Mouse (Mus musculus) layer of hippocampus, adult 18-20 months (tissue): ENCODE data around the gene Gm21904. TPM values are rescaled to one million over a fixed set of nuclear protein-coding genes. Genes with fewer than 3 reads are reported as not detected.
"Not testable (repeated sequence)": the region's sequence is repeated elsewhere in the genome, so short reads cannot be mapped to it uniquely, and the experiment has no call there.

Experiments
- DNase-seq, 2 experiments: peaks; one replicate each; pipeline ENCODE4 v3.0.0; 2022; ENCODE audit warnings: low spot score in 2 of 2
- long read RNA-seq: library from polyadenylated mRNA; stranded (forward); transcript quantifications from one replicate; pipeline ENCODE4 v2.0.0, GENCODE M21; 2021
- total RNA-seq, 2 experiments: library from RNA; stranded (reverse); gene quantifications; 2 replicates each; pipeline ENCODE4 v1.2.3; 2021

The Gm21904 gene
- total RNA-seq: not detected
- long read RNA-seq: 0 reads

DNA sequence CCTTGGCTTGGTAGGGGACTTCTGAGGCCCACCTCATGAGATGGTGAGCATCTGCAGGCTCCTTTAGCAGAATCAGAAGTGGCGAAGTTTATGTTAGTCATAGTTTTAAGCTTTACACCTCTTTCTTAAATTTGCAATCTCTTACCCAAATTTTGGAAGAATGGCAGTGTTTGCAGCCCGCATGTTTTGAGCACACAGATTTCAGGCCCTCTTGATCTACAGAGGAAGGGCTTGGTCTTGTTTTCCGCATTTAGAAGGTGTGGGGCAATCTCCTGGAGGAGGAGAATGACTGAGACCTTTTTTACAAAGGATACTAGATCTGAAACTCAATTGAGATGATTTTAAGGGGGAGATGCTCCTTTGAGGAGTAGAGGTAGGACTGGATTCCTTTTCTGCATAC lies at the start of gene Gm21904:
Gene Gm21904 (minus strand): TSS at position 101 of the 400 bp plus-strand sequence.
- DNase-seq: not testable (repeated sequence)

- DNase-seq: not testable (repeated sequence)
Observed at GRCm38 (mm10) chrY:17874441-17874840, 28.4 kb upstream of the Gm21904 start, which contains the start of the genes Gm20772 and Gm20831. Gene Gm20772, plus strand, starts transcription at chrY:17874741. Gene Gm20831, plus strand, starts transcription at chrY:17874741.

Other genes starting within 250 kb of the Gm21904 start
- not detected for gene Gm20772, start 28.5 kb upstream of the Gm21904 start, total RNA-seq
- not detected for gene Gm20831, start 28.5 kb upstream of the Gm21904 start, total RNA-seq
- not detected for gene Srsy, start 91.1 kb upstream of the Gm21904 start, total RNA-seq
- not detected for gene Gm21764, start 215.5 kb upstream of the Gm21904 start, total RNA-seq
- gene Ssty1, start 242.8 kb upstream of the Gm21904 start, total RNA-seq: not detected